Mouse (Mus musculus): ENCODE data around the gene Fam50b. TPM values are rescaled to one million over a fixed set of nuclear protein-coding genes. Genes with fewer than 3 reads are reported as not detected.

Fam50b gene
- polyA plus RNA-seq, 1 experiment from 2014 or later, result 0.28 TPM

DNA sequence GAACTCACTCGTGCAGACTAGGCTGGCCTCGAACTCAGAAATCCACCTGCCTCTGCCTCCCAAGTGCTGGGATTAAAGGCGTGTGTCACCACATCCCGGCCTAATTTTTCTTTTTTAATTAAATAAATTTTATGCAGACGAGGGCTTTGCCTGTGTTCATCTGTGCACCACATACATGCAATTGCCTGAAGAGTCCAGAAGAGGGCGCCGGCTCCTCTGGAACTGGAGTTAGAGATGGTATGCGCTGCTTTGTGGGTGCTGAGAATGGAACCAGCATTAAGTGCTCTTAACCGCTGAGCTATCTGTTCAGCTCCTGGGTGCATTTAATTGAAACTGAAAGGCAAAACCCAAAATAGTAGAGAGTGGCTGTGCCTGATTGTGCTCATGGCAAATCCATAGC lies 6.6 kb downstream of the Fam50b start:
- no peak overlapping the region for H3K27ac ChIP-seq (replicated peaks; ENCODE audit: low read depth, low read length)
- H3K27me3 ChIP-seq (replicated peaks; ENCODE audit: control insufficient read depth, insufficient read depth, low read length), result no peaks in the 10 kb centered on the region
- WGBS, result 86% methylated on average over 9 of the region's 9 CpGs
- H3K4me3 ChIP-seq (ENCODE audit: low read depth, low read length), result no peak overlapping the region
- H3K9me3 ChIP-seq (ENCODE audit: control insufficient read depth, low read length), result no peaks in the 10 kb centered on the region
- DNase-seq (ENCODE audit: low spot score), result no peak
- no peaks in the 10 kb centered on the region for H3K36me3 ChIP-seq (ENCODE audit: control insufficient read depth, insufficient read depth, low read length)
- no peak overlapping the region for H3K4me2 ChIP-seq (ENCODE audit: low read depth, low read length)
- no peak for ATAC-seq (ENCODE audit: low read depth)
- H3K9ac ChIP-seq (ENCODE audit: low read depth, low read length), result no peak overlapping the region
- peaks cover 4% of the 10 kb centered on the region; the same call in 1 of the 2 replicates for H3K4me1 ChIP-seq (ENCODE audit: control insufficient read depth, insufficient read depth, low read length)

GRCm38 (mm10) chr13:34741813-34742568 lies 7.3 kb downstream of the Fam50b start:
- Histone ChIP-seq H3K36me3 (ENCODE audit: control insufficient read depth, insufficient read depth, low read length) (no peaks in the 10 kb centered on the region), H3K9me3 (ENCODE audit: control insufficient read depth, low read length) (no peaks in the 10 kb centered on the region), H3K4me2 (ENCODE audit: low read depth, low read length) (no peak overlapping the region), H3K4me3 (ENCODE audit: low read depth, low read length) (no peak overlapping the region), H3K27me3 (replicated peaks; ENCODE audit: control insufficient read depth, insufficient read depth, low read length) (no peaks in the 10 kb centered on the region), H3K4me1 (ENCODE audit: control insufficient read depth, insufficient read depth, low read length) (peaks cover 4% of the 10 kb centered on the region; the same call in 1 of the 2 replicates), H3K9ac (ENCODE audit: low read depth, low read length) (no peak overlapping the region), H3K27ac (replicated peaks; ENCODE audit: low read depth, low read length) (no peak overlapping the region)
- 77% methylated on average over 3 of the region's 3 CpGs for WGBS
- DNase-seq (ENCODE audit: low spot score) (no peak), ATAC-seq (ENCODE audit: low read depth) (no peak)

DNA sequence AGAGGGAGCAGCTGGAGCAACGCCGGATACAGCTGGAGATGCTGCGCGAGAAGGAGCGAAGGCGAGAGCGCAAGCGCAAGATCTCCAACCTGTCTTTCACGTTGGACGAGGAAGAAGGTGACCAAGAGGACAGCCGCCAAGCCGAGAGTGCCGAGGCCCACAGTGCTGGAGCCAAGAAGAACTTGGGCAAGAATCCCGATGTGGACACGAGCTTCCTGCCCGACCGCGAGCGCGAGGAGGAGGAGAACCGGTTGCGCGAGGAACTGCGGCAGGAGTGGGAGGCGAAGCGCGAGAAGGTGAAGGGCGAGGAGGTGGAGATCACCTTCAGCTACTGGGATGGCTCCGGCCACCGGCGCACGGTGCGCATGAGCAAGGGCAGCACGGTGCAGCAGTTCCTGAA lies 12.2 kb downstream of the Fam50b start:
- H3K9me3 ChIP-seq (ENCODE audit: control insufficient read depth, low read length), result no peaks in the 10 kb centered on the region
- H3K4me3 ChIP-seq (ENCODE audit: low read depth, low read length), result no peak overlapping the region
- no peak overlapping the region for H3K27ac ChIP-seq (replicated peaks; ENCODE audit: low read depth, low read length)
- no peak for ATAC-seq (ENCODE audit: low read depth)
- H3K4me2 ChIP-seq (ENCODE audit: low read depth, low read length), result no peak overlapping the region
- DNase-seq (ENCODE audit: low spot score), result no peak
- no peaks in the 10 kb centered on the region for H3K4me1 ChIP-seq (ENCODE audit: control insufficient read depth, insufficient read depth, low read length)
- WGBS, result 93% methylated on average over 34 of the region's 34 CpGs
- H3K9ac ChIP-seq (ENCODE audit: low read depth, low read length), result no peak overlapping the region
- no peaks in the 10 kb centered on the region for H3K27me3 ChIP-seq (replicated peaks; ENCODE audit: control insufficient read depth, insufficient read depth, low read length)
- no peaks in the 10 kb centered on the region for H3K36me3 ChIP-seq (ENCODE audit: control insufficient read depth, insufficient read depth, low read length)

DNA sequence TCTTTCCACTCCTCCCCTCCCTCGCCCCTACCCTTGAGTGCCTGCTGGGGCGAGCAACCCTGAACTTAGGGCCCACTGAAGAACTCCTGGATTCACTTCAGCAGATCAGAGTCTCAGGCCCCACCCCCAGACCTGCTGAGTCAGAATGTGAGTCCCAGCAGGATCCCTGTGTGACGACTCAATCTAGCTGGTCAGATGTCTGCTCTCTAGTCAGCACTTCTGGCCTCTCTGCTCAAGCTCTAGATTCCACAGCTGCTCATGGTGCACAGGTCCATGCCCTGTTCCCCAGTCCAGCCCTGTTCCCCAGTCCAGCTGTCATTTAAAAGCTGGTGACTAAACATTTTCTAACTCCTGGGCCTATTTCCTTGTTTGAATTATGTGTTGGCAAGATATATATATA lies 13.9 kb downstream of the Fam50b start:
- WGBS, result 50% methylated on average over 3 of the region's 3 CpGs
- Histone ChIP-seq H3K4me3 (ENCODE audit: low read depth, low read length) (no peak overlapping the region), H3K9me3 (ENCODE audit: control insufficient read depth, low read length) (no peaks in the 10 kb centered on the region), H3K4me2 (ENCODE audit: low read depth, low read length) (no peak overlapping the region), H3K27me3 (replicated peaks; ENCODE audit: control insufficient read depth, insufficient read depth, low read length) (no peaks in the 10 kb centered on the region), H3K4me1 (ENCODE audit: control insufficient read depth, insufficient read depth, low read length) (no peaks in the 10 kb centered on the region), H3K9ac (ENCODE audit: low read depth, low read length) (no peak overlapping the region), H3K36me3 (ENCODE audit: control insufficient read depth, insufficient read depth, low read length) (no peaks in the 10 kb centered on the region), H3K27ac (replicated peaks; ENCODE audit: low read depth, low read length) (no peak overlapping the region)
- no peak for ATAC-seq (ENCODE audit: low read depth)
- DNase-seq (ENCODE audit: low spot score), result no peak

DNA sequence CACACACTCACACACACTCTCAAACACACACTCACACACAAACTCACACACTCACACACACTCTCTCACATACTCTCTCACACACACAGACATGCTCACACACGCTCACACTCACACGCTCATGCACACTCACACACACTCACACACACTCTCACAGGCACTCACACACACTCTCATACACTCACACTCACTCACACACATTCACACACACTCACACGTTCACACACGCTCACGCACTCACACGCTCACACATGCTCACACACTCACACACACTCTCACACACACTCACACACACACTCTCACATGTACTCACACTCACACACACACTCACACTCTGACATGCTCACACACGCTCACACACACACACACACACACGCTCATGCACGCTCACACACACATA lies 24.6 kb downstream of the Fam50b start:
- DNase-seq (ENCODE audit: low spot score) (no peak), ATAC-seq (ENCODE audit: low read depth) (no peak)
- no peak overlapping the region for H3K4me3 ChIP-seq (ENCODE audit: low read depth, low read length)
- no peak overlapping the region for H3K27ac ChIP-seq (replicated peaks; ENCODE audit: low read depth, low read length)
- no peak overlapping the region for H3K9ac ChIP-seq (ENCODE audit: low read depth, low read length)
- no peaks in the 10 kb centered on the region for H3K27me3 ChIP-seq (replicated peaks; ENCODE audit: control insufficient read depth, insufficient read depth, low read length)
- H3K36me3 ChIP-seq (ENCODE audit: control insufficient read depth, insufficient read depth, low read length), result no peaks in the 10 kb centered on the region
- no peaks in the 10 kb centered on the region for H3K9me3 ChIP-seq (ENCODE audit: control insufficient read depth, low read length)
- H3K4me1 ChIP-seq (ENCODE audit: control insufficient read depth, insufficient read depth, low read length), result peaks cover 9% of the 10 kb centered on the region
- WGBS, result 95% methylated on average over 9 of the region's 9 CpGs
- H3K4me2 ChIP-seq (ENCODE audit: low read depth, low read length), result no peak overlapping the region

GRCm38 (mm10) chr13:34760518-34761287 lies 26.1 kb downstream of the Fam50b start:
- 0 out of 2 replicates have a peak, but pooled peaks have one; percentile 41 for ATAC-seq (ENCODE audit: low read depth)
- Histone ChIP-seq H3K27me3 (replicated peaks; ENCODE audit: control insufficient read depth, insufficient read depth, low read length) (no peaks in the 10 kb centered on the region), H3K27ac (replicated peaks; ENCODE audit: low read depth, low read length) (peak overlapping the region; percentile 62; the same call in 1 of the 2 replicates), H3K9me3 (ENCODE audit: control insufficient read depth, low read length) (no peaks in the 10 kb centered on the region), H3K4me2 (ENCODE audit: low read depth, low read length) (no peak overlapping the region), H3K4me1 (ENCODE audit: control insufficient read depth, insufficient read depth, low read length) (peaks cover 9% of the 10 kb centered on the region), H3K9ac (ENCODE audit: low read depth, low read length) (no peak overlapping the region), H3K36me3 (ENCODE audit: control insufficient read depth, insufficient read depth, low read length) (no peaks in the 10 kb centered on the region), H3K4me3 (ENCODE audit: low read depth, low read length) (no peak overlapping the region)
- WGBS, result 8% methylated on average over 7 of the region's 7 CpGs
- DNase-seq (ENCODE audit: low spot score), result no peak

DNA sequence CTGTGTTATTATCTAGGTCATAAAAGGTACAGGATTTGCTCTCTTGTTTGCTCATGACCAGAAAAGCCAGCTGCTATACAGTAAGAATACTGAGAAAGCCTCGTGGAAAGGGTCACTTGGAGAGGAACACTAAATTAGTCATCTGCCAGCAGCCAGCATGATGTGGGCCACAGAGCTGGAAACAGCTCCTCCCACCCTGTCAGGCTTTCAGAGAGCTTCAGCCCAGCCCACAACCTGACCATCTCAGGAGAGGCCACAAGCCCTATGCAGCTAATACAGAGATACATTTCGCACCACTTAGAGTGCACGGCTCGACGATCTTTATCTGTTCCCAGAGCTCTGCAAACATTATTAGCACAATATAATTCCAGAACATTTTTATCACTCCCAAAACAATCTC lies 27.5 kb downstream of the Fam50b start:
- Histone ChIP-seq H3K4me3 (ENCODE audit: low read depth, low read length) (no peak overlapping the region), H3K4me2 (ENCODE audit: low read depth, low read length) (no peak overlapping the region), H3K27me3 (replicated peaks; ENCODE audit: control insufficient read depth, insufficient read depth, low read length) (no peaks in the 10 kb centered on the region), H3K9me3 (ENCODE audit: control insufficient read depth, low read length) (no peaks in the 10 kb centered on the region), H3K4me1 (ENCODE audit: control insufficient read depth, insufficient read depth, low read length) (peaks cover 9% of the 10 kb centered on the region), H3K27ac (replicated peaks; ENCODE audit: low read depth, low read length) (no peak overlapping the region), H3K36me3 (ENCODE audit: control insufficient read depth, insufficient read depth, low read length) (no peaks in the 10 kb centered on the region), H3K9ac (ENCODE audit: low read depth, low read length) (no peak overlapping the region)
- ATAC-seq (ENCODE audit: low read depth) (no peak), DNase-seq (ENCODE audit: low spot score) (no peak)
- 51% methylated on average over 5 of the region's 5 CpGs for WGBS

GRCm38 (mm10) chr13:34762865-34763264 lies 28.2 kb downstream of the Fam50b start:
- H3K27ac ChIP-seq (replicated peaks; ENCODE audit: low read depth, low read length), result no peak overlapping the region
- H3K36me3 ChIP-seq (ENCODE audit: control insufficient read depth, insufficient read depth, low read length), result no peaks in the 10 kb centered on the region
- H3K4me2 ChIP-seq (ENCODE audit: low read depth, low read length), result no peak overlapping the region
- no peak overlapping the region for H3K9ac ChIP-seq (ENCODE audit: low read depth, low read length)
- 47% methylated on average over 4 of the region's 4 CpGs for WGBS
- H3K4me1 ChIP-seq (ENCODE audit: control insufficient read depth, insufficient read depth, low read length), result peaks cover 9% of the 10 kb centered on the region
- DNase-seq (ENCODE audit: low spot score) (no peak), ATAC-seq (ENCODE audit: low read depth) (no peak)
- no peak overlapping the region for H3K4me3 ChIP-seq (ENCODE audit: low read depth, low read length)
- no peaks in the 10 kb centered on the region for H3K27me3 ChIP-seq (replicated peaks; ENCODE audit: control insufficient read depth, insufficient read depth, low read length)
- no peaks in the 10 kb centered on the region for H3K9me3 ChIP-seq (ENCODE audit: control insufficient read depth, low read length)

All from embryonic facial prominence, embryonic 14.5 days (tissue).